Mouse (Mus musculus): Measurements from ENCODE around the gene Upk3bl.

The Upk3bl gene

GRCm38 (mm10) chr5:136054301-136055077, at the start of gene Upk3bl:
Upk3bl (plus strand) TSS chr5:136054492.
- DNase-seq (ENCODE audit: low spot score in 2 of 2), result no peak

GRCm38 (mm10) chr5:136004537-136004936, 49.8 kb upstream of the Upk3bl start:
- DNase-seq (ENCODE audit: low spot score in 2 of 2), result no peak

DNA sequence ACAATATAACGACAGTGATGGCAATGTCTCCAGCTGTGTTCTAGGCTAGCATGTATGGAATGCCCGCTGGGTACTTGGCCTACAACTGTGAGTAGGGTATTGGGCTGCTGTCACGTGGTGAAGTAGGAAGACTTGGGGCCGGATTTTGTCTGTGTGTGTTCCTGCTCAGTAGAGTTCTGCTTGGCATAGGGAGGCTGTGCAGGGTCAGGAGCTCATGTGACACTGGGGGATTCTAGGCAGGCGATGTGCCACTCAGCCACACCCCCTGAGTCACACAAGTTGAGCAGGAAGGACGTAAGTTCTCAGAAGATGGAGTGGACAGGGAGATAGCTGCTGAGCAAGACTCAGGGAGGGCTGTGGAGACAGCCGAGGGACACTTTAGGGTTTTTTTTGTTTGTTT, 46.5 kb upstream of the Upk3bl start:
- DNase-seq (ENCODE audit: low spot score in 2 of 2), result no peak

GRCm38 (mm10) chr5:136014877-136015276, 39.4 kb upstream of the Upk3bl start:
- DNase-seq (ENCODE audit: low spot score in 2 of 2), result no peak

DNA sequence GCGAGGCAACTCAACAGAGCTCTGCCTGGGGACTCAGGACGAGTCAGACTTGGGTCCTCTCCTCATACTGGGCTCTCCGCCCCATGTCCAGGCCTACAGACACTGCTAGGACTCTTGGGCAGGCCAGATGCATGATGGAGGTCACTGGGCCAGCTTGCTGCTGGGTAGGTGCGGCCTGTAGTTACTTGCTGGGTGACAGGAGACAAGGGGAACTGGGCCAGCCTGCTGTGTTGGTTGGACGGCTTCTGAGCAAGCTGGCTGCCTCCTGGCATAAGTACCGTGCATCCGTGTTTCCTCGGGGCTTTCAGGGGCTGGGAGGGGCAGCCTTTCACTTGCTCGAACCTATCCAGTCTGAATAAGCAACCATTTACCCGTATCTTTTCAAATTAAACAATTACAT, 38.7 kb upstream of the Upk3bl start:
- DNase-seq (ENCODE audit: low spot score in 2 of 2), result no peak

GRCm38 (mm10) chr5:136016014-136016876, 38.0 kb upstream of the Upk3bl start:
- DNase-seq (ENCODE audit: low spot score in 2 of 2), result no peak

GRCm38 (mm10) chr5:136017262-136017661, 37.0 kb upstream of the Upk3bl start:
- DNase-seq (ENCODE audit: low spot score in 2 of 2), result no peak

DNA sequence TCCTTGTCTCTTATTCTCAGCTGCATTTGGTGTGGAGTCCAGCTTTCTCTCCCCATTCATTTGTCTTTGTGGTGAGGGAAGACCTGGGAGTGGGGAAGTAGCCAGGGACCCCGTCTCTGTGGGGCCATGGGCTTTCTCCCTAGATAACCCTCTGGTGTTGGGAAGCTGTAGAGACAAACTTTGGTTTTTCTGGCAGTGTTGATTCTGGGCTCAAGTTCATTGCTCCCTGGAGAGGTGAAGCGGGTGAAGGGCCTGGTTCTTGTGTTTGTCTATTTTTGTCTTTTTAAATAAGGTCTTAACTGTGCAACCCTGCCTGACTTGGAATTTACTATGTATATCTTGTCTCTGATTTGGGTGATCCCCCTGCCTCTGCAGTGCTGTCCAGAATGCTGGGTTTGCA, 35.6 kb upstream of the Upk3bl start:
- no peak for DNase-seq (ENCODE audit: low spot score in 2 of 2)

DNA sequence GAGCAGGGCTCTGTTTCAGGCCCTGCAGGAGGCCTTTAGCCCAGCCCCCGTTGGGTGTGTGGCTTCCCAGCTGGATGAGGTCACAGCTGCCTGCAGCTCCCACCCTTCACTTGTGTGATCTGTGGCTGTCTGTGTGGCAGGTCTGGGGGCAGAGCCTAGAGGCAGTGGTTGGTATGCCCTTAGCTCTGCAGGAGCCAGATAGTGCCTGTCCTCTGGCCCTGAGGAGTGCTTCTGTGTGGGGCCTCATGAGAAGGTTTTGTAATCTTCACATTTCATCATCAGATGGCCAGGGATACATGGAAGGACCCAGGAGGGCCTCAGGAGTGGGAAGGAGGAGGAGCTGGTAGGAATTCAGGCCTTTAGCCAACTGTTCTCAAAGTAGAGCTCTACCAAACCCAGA, 34.4 kb upstream of the Upk3bl start:
- no peak for DNase-seq (ENCODE audit: low spot score in 2 of 2)

DNA sequence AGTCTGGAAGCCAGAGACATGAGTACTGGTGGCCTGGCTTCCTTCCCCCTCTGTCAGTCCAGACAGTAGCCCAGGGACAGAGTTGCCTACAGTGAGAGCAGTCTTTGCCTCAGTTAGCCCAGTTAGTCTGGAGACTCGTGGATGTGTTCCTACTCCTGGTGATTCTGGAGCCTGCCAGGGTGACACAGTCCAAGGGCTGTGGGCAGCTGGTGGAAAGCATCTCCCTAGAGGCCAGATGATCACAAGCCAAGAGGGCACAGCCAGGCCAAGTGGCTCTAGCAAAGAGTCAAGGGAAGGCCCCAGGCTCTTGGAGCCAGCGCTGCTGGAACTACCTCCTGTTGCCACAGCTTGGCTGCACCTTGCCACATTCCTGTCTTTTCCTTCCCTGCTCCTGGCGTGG, 28.6 kb upstream of the Upk3bl start:
- no peak for DNase-seq (ENCODE audit: low spot score in 2 of 2)

DNA sequence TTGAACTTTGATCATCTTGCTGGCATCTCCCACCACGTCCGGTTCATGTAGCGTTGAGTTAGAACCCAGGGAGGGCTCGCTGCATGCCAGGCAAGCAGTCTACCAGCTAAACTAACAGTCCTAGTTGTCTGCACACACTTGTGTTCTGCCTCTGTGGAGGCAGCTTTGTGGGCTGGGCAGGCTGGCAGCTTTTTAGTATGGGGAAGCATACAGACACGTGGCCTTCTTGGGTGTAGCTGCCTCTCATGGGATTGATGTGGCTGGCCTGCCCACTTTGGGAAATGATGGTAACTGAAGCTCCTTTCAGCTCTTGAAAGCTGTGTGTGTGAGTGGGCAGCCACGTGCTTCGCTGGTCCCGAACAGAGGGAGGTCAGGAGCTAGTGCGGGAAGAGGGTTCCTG, 27.4 kb upstream of the Upk3bl start:
- no peak for DNase-seq (ENCODE audit: low spot score in 2 of 2)

DNA sequence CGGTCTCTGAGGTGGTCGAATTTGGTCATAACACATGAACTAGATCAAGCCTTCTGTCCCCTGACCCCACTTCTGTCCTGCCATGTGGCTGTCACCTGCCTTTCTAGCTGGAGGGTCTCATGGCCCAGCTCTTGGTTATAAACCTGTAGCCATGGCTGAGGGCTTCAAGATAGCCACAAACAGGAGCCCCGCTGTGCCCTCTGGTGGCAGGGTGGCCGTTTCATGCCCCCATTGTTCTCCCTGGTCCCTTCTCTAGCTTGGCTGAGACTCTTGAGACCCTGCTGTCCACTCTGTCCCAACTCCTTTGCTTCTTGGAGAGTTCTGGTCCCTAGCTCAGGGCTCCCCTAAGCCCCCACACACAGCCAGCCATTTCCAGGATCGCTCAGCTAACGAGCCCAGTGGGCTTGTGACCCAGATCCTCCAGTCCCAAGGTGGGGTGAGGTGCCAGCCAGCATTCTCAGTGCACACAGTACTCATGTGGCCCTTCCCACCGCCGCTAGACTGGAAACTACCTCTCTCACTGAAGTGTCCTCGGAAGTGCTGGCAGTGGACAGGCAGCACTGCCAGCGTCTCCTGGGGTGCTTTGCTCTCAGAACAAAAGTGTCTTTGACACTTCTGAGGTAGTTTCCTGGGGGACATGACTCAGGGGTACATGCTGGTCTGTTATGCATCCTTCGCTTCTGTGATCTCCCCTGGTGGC, 26.5 kb upstream of the Upk3bl start:
- no peak for DNase-seq (ENCODE audit: low spot score in 2 of 2)

DNA sequence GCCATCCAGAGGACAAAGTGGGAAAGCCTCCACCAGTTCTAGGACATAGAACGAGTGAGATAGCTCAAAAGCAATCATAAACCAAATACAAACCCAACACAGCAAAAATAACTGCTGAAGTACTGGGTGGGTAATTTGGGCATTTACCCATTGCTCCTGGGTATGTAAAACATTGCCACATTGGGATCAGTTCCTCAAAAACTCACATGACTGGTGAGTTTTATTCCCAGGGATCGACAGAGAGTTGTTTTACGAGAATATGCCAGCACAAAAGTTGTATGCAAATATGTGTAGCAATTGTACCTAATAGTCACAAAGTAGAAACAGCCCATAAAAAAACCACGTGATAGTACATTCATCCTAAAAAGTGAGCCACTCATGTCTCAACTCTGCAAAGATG, 19.4 kb upstream of the Upk3bl start:
- no peak for DNase-seq (ENCODE audit: low spot score in 2 of 2)

- DNase-seq (ENCODE audit: low spot score in 2 of 2), result no peak
Measured at GRCm38 (mm10) chr5:136035285-136035684, 19.0 kb upstream of the Upk3bl start.

- no peak for DNase-seq (ENCODE audit: low spot score in 2 of 2)
Measured at GRCm38 (mm10) chr5:136036667-136037066, 17.6 kb upstream of the Upk3bl start.

DNA sequence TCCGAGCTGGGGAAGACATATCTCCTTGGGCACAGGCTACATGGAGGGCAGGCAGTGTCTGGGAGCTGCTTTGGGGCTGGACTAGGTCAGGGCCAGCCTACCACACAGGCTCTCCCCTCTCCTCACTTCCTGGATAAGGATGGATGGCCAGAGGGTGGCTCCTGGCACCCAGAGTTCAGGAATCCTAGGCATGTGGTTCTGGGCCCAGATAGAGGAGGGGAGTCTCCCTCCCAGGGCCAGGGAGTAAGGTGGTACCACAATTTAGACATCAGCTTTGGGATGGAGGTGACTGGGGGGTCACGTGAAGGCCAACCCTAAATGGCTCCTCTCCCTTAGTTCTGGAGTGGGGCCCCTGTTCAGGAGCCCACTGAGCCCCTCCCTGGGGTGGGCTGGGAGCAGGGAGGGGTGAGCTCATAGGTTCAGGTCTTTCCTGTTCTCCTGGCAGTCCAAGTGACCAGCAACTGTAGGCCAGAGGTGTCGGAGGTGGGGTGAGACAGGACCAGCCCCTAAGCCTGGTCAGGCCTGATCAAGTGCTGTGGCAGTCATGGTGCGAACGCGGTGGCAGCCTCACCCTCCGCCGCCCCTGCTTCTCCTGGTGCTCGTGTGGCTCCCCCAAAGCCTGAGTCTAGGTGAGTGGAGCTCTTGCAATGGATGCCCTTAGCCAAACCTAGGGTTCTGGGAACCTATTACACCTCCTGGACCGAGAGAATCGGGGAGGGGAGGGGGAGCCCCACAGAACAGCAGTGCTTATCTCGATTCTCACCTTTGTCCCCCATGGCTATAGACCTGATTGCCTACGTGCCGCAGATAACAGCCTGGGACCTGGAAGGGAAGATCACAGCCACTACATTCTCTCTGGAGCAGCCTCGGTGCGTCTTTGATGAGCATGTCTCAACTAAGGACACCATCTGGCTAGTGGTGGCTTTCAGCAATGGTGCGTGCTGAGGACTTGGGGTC, 15.8 kb upstream of the Upk3bl start, which contains the start of gene Upk3b:
Gene Upk3b (plus strand): TSS at position 239 of the 957 bp plus-strand sequence.
- DNase-seq (ENCODE audit: low spot score in 2 of 2), result no peak

- DNase-seq (ENCODE audit: low spot score in 2 of 2), result peak; percentile 27 to 40
Measured at GRCm38 (mm10) chr5:136040210-136040609, 14.1 kb upstream of the Upk3bl start.

DNA sequence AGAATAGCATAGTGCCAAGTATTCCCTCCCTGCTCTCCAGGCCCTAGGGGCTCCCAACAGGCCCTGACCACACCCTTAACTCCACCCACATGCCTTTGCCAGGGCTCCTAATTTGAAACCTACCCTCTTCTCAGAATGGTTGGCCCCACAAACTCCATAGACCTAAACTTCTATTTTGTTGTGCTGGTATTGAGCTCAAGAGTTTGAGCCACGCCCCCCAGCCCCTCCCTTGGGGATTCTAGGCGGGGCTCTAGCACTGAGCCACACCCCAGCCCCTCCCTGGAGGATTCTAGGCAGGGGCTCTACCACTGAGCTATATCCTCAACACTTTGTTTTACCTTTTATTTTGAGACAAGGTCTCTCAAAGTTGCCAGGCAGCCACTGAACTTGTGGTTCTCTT, 13.0 kb upstream of the Upk3bl start:
- peak in 1 of 2 experiments; percentile 20 for DNase-seq (ENCODE audit: low spot score in 2 of 2)

DNA sequence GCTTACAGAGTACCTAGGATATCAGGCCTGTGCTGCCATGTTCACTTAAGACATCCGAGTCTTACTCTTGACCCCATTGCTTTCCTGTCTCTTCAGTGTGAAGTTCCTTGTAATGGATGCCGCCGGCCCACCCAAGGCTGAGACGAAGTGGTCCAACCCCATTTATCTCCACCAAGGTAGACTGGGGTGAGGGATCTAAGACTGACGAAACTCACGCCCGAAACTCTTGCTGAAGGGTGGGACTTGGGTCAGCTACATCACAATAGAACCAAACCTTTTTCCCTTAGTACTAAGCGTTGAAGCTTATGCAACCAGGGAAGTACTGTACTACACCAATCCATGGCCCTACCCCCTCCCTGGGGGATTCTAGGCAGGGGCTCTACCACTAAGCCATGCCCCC, 12.6 kb upstream of the Upk3bl start:
- DNase-seq (ENCODE audit: low spot score in 2 of 2), result no peak

DNA sequence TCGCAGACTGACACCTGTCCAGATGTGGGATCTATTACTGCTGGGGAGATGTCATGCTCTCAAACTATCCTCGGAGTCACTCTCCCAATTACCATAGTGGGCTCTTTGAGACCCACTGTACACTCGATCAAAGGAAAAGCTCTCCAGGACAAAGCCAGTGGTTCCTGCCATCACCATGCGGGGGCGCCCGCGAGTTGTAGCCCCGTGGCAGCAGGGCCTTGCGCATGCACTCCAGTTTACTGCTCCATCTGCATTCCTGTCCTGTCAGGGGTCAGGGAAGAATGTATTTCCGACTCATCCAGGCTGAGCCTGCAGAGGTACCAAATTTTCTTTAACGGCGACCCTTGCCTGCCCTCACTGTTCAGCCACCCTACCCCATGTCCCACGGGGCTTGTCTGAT, 9.4 kb upstream of the Upk3bl start:
- DNase-seq (ENCODE audit: low spot score in 2 of 2), result no peak

- DNase-seq (ENCODE audit: low spot score in 2 of 2), result no peak
Measured at GRCm38 (mm10) chr5:136045408-136045807, 8.9 kb upstream of the Upk3bl start.
